Mouse (Mus musculus): ENCODE measurements around the gene Lpp.

- TF ChIP-seq CTCF (IDR thresholded peaks at IDR 0.05; ENCODE audit: low read depth, low read length) (no peak), TAL1 (conservative IDR thresholded peaks at IDR 0.05; ENCODE audit: low read depth, low read length) (no peak), POLR2AphosphoS5 (IDR thresholded peaks at IDR 0.05; ENCODE audit: insufficient replicate concordance, low read depth, low read length) (no peak), GATA1 (IDR thresholded peaks at IDR 0.05; ENCODE audit: borderline replicate concordance, low read length) (no peak)
These were observed 408.5 kb downstream of the Lpp start for GRCm38 (mm10) chr16:24801780-24802179.
